In the genomic region with DNA sequence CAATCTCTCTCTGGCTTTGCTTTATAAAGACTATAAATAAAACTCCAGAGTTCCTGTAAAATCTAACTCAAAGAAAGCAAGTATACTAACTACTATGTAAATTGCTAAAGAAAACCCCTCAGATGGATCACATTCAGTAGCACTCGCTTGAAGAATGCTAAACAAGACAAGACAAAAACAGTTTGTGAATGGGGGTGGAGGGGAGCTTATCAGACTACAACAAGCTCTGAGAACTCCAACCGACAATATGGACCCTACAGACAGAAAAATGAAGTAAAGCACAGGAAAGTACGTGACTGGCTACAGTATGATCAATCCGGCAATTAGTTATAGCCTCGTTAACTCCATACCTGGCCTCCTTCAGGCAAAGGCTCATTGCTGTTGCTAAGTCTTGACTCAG, we compare ENCODE assay signal across 14 mouse cellular contexts.
"Had no signal": no experiment of that assay in that cellular context is flagged by ENCODE, and none has a peak within 500 bp of the region (broad histone marks: within the 10 kb centered on the region; RNA-seq: fewer than 3 reads in every experiment).

No protein-coding gene starts in this region.

- H3K27me3 ChIP-seq: neural tube, embryonic 15.5 days had no signal

- H3K36me3 ChIP-seq: neural tube, embryonic 15.5 days had no signal

- H3K4me2 ChIP-seq: neural tube, embryonic 15.5 days had no signal

- H3K9me3 ChIP-seq: neural tube, embryonic 15.5 days had no signal

- H3K4me3 ChIP-seq: myocyte; neural tube, embryonic 15.5 days had no signal

- H3K4me1 ChIP-seq: neural tube, embryonic 15.5 days had no signal

- DNase-seq: kidney, adult 9 months; kidney, postnatal 36 days; left cerebral cortex, postnatal 4 days; lung, adult 2 months; lung, postnatal 10 days; midbrain, embryonic 14.5 days; right cerebral cortex, adult 18-20 months; right cerebral cortex, postnatal 25 days; thymus, postnatal 4 days had no signal

- H3K9ac ChIP-seq: neural tube, embryonic 15.5 days had no signal

- ATAC-seq: intestine, postnatal 0 days had no signal

- H3K27ac ChIP-seq: kidney, postnatal 0 days; macrophage; neural tube, embryonic 15.5 days had no signal
